Mouse (Mus musculus) granulocyte monocyte progenitor cell, adult 5-6 weeks (primary cell): ENCODE results near the gene Gabarapl2. TPM values are rescaled to one million over a fixed set of nuclear protein-coding genes. Genes with fewer than 3 reads are reported as not detected.
A peak's percentile ranks its signal among the peaks of the same experiment; 100 is the strongest.

ENCODE experiments used
- ATAC-seq: replicated peaks from 2 replicates; pipeline ENCODE4 v1.8.0; 2016; ENCODE audit warnings: mild to moderate bottlenecking, moderate TSS enrichment, inconsistent platforms; ENCODE audit not compliant: poor library complexity, severe bottlenecking
- total RNA-seq, 2 experiments: library from RNA; stranded (forward) in 1 of 2; stranded (reverse) in 1 of 2; fragments of 200-712, 200-1000 nt in 1 of 2; fragments of >200 nt in 1 of 2; fragmentation: Nextera tagmentation in 1 of 2; gene quantifications; 2 replicates each; pipeline ENCODE4 v1.2.3; 2014 to 2017

Gene Gabarapl2
- total RNA-seq, 2 experiments from 2014 or later = 23.3 to 78.4 TPM

GRCm38 (mm10) chr8:111963546-111963945, 23.0 kb downstream of the Gabarapl2 start:
- no peak for ATAC-seq

- ATAC-seq = no peak
Observed at GRCm38 (mm10) chr8:111964351-111964750, 23.8 kb downstream of the Gabarapl2 start.

DNA sequence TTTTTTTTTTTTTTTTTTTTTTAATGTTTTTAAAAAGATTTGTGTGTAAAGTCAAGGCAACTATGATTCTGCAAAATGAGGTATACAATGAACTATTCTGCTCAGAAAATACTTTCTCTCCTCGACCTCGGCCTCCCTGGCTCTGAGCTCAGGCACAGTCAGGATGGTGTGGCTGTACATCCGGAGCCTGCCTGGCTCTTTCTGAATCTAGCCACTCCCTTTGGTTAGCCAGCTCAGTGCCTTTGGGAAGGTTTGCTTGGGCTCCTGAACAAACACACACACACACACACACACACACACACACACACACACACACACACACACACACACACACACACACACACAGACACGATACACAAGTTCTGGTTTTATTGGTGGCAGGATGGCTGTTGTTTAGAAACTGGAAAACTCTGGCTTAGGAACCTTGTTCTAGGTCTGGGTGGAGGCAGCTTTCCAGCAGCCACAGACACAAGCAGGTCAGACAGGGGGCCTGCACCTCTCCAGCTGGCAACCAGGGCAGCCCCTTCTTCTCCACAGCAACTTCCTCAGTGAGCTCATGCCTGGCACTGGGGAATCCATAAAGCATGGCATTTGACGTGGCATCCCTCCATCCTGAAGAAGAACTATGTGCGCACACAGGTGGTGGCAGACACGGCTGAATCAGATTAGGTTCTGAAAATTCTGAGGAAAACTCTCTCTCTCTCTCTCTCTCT, 24.5 kb downstream of the Gabarapl2 start:
- ATAC-seq = no peak

GRCm38 (mm10) chr8:111967246-111967870, 26.9 kb downstream of the Gabarapl2 start:
- 0 out of 2 replicates have a peak, but pooled peaks have one; percentile 22 for ATAC-seq

- no peak for ATAC-seq
Observed at GRCm38 (mm10) chr8:111968541-111968940, 28.0 kb downstream of the Gabarapl2 start.

DNA sequence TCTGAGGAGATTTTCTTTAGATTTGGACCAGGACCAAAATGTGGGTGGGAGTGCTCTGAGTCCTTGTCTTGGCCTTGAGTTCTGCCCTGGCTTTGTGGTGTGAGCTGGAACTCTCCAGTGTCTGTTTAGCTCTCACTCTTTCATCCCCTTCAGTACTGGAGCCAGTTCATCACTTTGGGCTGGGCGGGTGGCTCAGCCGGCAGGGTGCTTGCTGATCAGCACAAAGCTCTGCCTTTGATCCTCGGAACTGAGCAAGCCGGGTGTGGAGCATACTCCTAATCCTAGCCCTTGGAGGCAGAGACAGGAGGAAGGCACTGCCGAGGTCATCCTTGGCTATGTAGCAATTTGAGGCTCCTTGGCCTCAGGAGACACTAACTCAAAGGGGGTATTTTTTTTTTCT, 28.5 kb downstream of the Gabarapl2 start:
- no peak for ATAC-seq

GRCm38 (mm10) chr8:111974138-111974537, 33.6 kb downstream of the Gabarapl2 start:
- no peak for ATAC-seq

DNA sequence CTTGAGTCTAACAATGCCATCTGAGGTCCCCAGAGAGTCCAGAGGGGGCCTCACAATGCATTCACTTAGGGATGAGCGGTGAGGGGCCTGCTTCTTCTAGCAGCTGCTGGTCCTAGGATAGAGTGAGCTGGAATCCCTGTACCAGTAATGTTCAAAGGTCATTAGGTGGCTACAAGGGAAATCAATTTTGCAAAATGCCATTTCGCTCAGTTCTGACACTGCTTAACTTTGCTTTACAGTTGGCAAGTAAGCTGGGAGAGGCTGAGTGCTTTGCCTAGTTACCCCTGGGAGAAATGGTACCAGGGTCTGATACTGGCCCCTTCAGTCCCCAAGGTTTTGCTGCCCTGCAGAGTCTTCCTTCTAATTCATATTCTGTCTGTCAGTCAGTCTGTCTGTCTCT, 35.2 kb downstream of the Gabarapl2 start:
- ATAC-seq = no peak

GRCm38 (mm10) chr8:111976326-111976725, 35.8 kb downstream of the Gabarapl2 start:
- no peak for ATAC-seq

- ATAC-seq = no peak
Observed at GRCm38 (mm10) chr8:111978147-111978546, 37.6 kb downstream of the Gabarapl2 start.

GRCm38 (mm10) chr8:111982116-111982515, 41.6 kb downstream of the Gabarapl2 start:
- ATAC-seq = no peak

GRCm38 (mm10) chr8:111984511-111984910, 44.0 kb downstream of the Gabarapl2 start:
- ATAC-seq = no peak

- peak; percentile 79 for ATAC-seq
Observed at GRCm38 (mm10) chr8:111989911-111990310, 49.4 kb downstream of the Gabarapl2 start.

- no peak for ATAC-seq
Observed at GRCm38 (mm10) chr8:111991278-111991677, 50.8 kb downstream of the Gabarapl2 start.

DNA sequence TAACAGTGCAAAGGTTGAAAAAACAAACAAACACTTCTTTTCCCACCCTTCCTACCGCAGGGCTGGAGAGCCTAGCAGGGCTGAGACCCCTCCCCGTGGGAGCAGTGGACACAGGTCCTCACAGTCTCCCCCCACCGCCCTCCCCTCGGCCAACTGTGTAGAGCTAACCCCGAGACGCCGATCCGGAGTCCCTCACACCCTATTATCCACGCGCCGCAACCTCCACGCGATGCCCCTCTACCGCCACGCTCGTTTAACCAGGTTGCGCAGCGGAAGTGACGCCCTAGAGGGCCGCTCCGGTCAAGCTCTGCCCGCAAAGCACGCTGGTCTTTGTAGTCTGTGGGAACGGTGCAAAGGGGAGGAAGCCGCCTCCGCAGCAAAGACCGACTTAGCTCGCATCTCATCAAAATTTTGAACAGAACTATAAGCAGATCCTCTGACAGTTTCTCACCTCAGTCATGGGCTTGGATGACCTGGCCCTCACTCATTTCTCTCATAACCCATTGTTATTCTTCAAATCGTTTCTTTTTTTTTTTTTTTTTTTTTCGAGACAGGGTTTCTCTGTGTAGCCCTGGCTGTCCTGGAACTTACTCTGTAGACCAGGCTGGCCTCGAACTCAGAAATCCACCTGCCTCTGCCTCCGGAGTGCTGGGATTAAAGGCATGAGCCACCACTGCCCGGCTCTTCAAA, 51.7 kb downstream of the Gabarapl2 start, which contains the start of gene Adat1:
Gene Adat1, minus strand, starts transcription at position 290 of the 690 bp plus-strand sequence.
- peak; percentile 96 for ATAC-seq

GRCm38 (mm10) chr8:111992703-111993039, 52.2 kb downstream of the Gabarapl2 start:
- no peak for ATAC-seq

Other genes starting within 250 kb of the Gabarapl2 start
- not detected in 2 replicates for gene Ctrb1, start 249.7 kb upstream of the Gabarapl2 start, total RNA-seq (2014; fragmentation: Nextera tagmentation)
- gene Ctrb1, start 249.7 kb upstream of the Gabarapl2 start, total RNA-seq (2017) = not detected in 2 replicates
- not detected in 2 replicates for gene Bcar1, start 196.9 kb upstream of the Gabarapl2 start, total RNA-seq (2014; fragmentation: Nextera tagmentation)
- gene Bcar1, start 196.9 kb upstream of the Gabarapl2 start, total RNA-seq (2017) = not detected in 2 replicates
- 92.7 and 94.8 TPM in 2 replicates for gene Cfdp1, start 86.4 kb upstream of the Gabarapl2 start, total RNA-seq (2014; fragmentation: Nextera tagmentation)
- gene Cfdp1, start 86.4 kb upstream of the Gabarapl2 start, total RNA-seq (2017) = 217 and 238 TPM in 2 replicates
- 0.62 and 2.0 TPM in 2 replicates for gene Tmem170, start 64.0 kb upstream of the Gabarapl2 start, total RNA-seq (2014; fragmentation: Nextera tagmentation)
- 0.05 and 0.73 TPM in 2 replicates for gene Tmem170, start 64.0 kb upstream of the Gabarapl2 start, total RNA-seq (2017)
- not detected in 2 replicates for gene Chst5, start 30.3 kb upstream of the Gabarapl2 start, total RNA-seq (2014; fragmentation: Nextera tagmentation)
- gene Chst5, start 30.3 kb upstream of the Gabarapl2 start, total RNA-seq (2017) = not detected in 2 replicates
- not detected in 2 replicates for gene Tmem231, start 6.8 kb upstream of the Gabarapl2 start, total RNA-seq (2014; fragmentation: Nextera tagmentation)
- gene Tmem231, start 6.8 kb upstream of the Gabarapl2 start, total RNA-seq (2017) = not detected in 2 replicates
- 8.5 and 12.7 TPM in 2 replicates for gene Adat1, start 51.6 kb downstream of the Gabarapl2 start, total RNA-seq (2014; fragmentation: Nextera tagmentation)
- 5.7 and 6.1 TPM in 2 replicates for gene Adat1, start 51.6 kb downstream of the Gabarapl2 start, total RNA-seq (2017)
- gene Kars, start 70.6 kb downstream of the Gabarapl2 start, total RNA-seq (2014; fragmentation: Nextera tagmentation) = 164 and 178 TPM in 2 replicates
- 186 and 197 TPM in 2 replicates for gene Kars, start 70.6 kb downstream of the Gabarapl2 start, total RNA-seq (2017)
- 4.1 and 10.8 TPM in 2 replicates for gene Terf2ip, start 70.7 kb downstream of the Gabarapl2 start, total RNA-seq (2014; fragmentation: Nextera tagmentation)
- 9.4 and 14.6 TPM in 2 replicates for gene Terf2ip, start 70.7 kb downstream of the Gabarapl2 start, total RNA-seq (2017)
- gene Gm6793, start 74.3 kb downstream of the Gabarapl2 start, total RNA-seq (2014; fragmentation: Nextera tagmentation) = 0.21 and 0.26 TPM in 2 replicates
- 0.26 TPM in 1 of 2 replicates, not detected in the other for gene Gm6793, start 74.3 kb downstream of the Gabarapl2 start, total RNA-seq (2017)